Mouse (Mus musculus) forebrain, embryonic 11.5 days (tissue): ENCODE measurements at regions not wholly inside any gene's neighbourhood (a gene's known extent, or its start where the extent isn't known, plus 50 kb on each side); places are given as distances from the start of the nearest gene placed in this dataset.

Experiments
- ATAC-seq: fragments of 200-750 bp; cut with Nextera tagmentation; replicated peaks from 2 replicates; pipeline ENCODE4 v1.8.0; 2017; ENCODE audit warnings: moderate TSS enrichment; ENCODE audit not compliant: low FRiP score
- DNase-seq: peaks from one replicate; pipeline ENCODE4 v3.0.0-alpha.2; 2017; ENCODE audit warnings: low spot score
- H3K27ac ChIP-seq: fragments of 300-500 bp; sonication (generic); 2 replicates; pipeline ENCODE4 v1.5.1; 2014; ENCODE audit warnings: low read depth, low read length
- H3K27me3 ChIP-seq: fragments of 300-500 bp; sonication (generic); 2 replicates; pipeline ENCODE4 v1.6.1; 2014; ENCODE audit warnings: mild to moderate bottlenecking, low read length, mixed read lengths; ENCODE audit not compliant: control insufficient read depth, insufficient read depth
- H3K36me3 ChIP-seq: fragments of 300-500 bp; sonication (generic); 2 replicates; pipeline ENCODE4 v1.6.1; 2014; ENCODE audit warnings: mild to moderate bottlenecking, low read length, moderate library complexity, mixed read lengths; ENCODE audit not compliant: control insufficient read depth, insufficient read depth
- H3K4me1 ChIP-seq: fragments of 300-500 bp; sonication (generic); replicated peaks from 2 replicates; pipeline ENCODE4 v1.6.1; 2014; ENCODE audit warnings: low read length, mixed read lengths; ENCODE audit not compliant: control insufficient read depth, insufficient read depth
- H3K4me2 ChIP-seq: fragments of 300-500 bp; sonication (generic); 2 replicates; pipeline ENCODE4 v1.6.1; 2014; ENCODE audit warnings: low read depth, mild to moderate bottlenecking, low read length, moderate library complexity, mixed read lengths; ENCODE audit not compliant: severe bottlenecking
- H3K4me3 ChIP-seq: fragments of 300-500 bp; sonication (generic); 2 replicates; pipeline ENCODE4 v1.5.1; 2014; ENCODE audit warnings: low read depth, low read length
- H3K9ac ChIP-seq: fragments of 300-500 bp; sonication (generic); 2 replicates; pipeline ENCODE4 v1.6.1; 2014; ENCODE audit warnings: low read length
- H3K9me3 ChIP-seq: fragments of 300-500 bp; sonication (generic); 2 replicates; pipeline ENCODE4 v1.6.1; 2016; ENCODE audit warnings: low read length, mixed read lengths; ENCODE audit not compliant: control insufficient read depth
- WGBS: fragments of 180-500 bp; shearing (Covaris S2); extraction: QIAGEN DNeasy Blood & Tissue Kit; methylation state at CpG from one replicate; pipeline ENCODE4 v1.1.7; 2014; 5-methylcytosine and 5-hydroxymethylcytosine counted together

DNA sequence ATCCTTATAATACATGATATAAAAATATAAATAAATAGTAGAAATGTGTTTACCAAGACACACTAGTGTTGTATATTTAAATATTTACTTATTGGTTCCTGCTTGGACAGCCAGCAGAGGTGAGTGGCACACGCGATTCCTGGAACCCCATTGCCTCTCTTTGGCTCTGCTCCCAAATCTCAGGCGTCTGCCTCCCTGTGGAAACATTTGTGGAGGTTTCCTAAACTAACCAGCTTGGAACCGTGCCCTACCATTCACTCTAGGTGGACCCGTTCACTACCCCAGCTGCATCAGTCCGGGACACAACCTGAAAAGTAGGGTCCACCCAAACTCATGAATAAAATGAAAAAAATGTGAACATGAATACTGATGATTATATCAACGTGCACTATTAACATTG is 404.0 kb upstream of the Defb41 start:
- Histone ChIP-seq H3K27me3 (no peaks in the 10 kb centered on the region), H3K36me3 (no peaks in the 10 kb centered on the region), H3K27ac (no peak overlapping the region), H3K4me2 (no peak overlapping the region), H3K9me3 (no peaks in the 10 kb centered on the region), H3K4me3 (no peak overlapping the region), H3K9ac (no peak overlapping the region), H3K4me1 (no peaks in the 10 kb centered on the region)
- DNase-seq = no peak
- no peak for ATAC-seq
- WGBS = 88% methylated on average over 7 of the region's 7 CpGs

DNA sequence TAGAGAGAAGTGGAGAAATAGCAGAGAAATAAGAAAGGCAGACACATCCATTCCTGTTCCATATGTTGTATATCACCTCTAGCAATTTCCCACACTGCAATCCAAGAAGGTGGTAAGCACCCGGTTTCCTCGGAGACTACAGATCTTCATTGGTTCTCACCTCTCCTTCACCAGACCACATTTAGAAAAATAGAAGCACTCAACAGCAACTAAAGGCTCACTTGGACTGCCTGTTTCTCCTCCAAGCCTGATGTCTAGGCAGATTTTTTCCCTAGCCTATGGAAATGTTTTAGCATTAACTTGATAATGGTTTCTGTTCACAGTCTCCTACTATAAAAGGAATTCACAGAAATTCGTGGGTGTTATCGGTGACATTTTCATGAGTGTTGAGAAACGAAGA is 403.3 kb upstream of the Defb41 start:
- 92% methylated on average over 5 of the region's 5 CpGs for WGBS
- Histone ChIP-seq H3K27ac (no peak overlapping the region), H3K27me3 (no peaks in the 10 kb centered on the region), H3K4me1 (no peaks in the 10 kb centered on the region), H3K9me3 (no peaks in the 10 kb centered on the region), H3K4me2 (no peak overlapping the region), H3K4me3 (no peak overlapping the region), H3K9ac (no peak overlapping the region), H3K36me3 (no peaks in the 10 kb centered on the region)
- no peak for ATAC-seq
- DNase-seq = no peak

DNA sequence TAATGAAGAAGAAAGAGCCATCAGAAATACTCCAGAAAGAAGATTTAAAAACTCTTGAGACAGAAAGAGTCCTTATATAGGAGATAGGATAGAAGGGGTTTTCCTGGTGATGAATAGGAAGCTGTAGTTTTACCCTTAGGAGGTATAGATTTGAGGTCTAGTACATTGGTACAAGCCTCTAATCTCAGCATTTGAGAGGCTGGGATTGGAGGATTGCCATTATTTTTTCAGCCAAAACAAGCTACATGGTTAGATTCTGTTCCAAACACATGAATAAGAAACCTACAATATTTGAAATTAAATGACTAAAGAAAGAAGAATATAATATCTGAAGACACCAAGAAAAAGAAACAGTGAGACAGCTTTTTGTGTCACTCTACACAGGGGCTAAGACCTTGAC is 375.9 kb upstream of the Defb41 start:
- Histone ChIP-seq H3K4me1 (no peaks in the 10 kb centered on the region), H3K9me3 (no peaks in the 10 kb centered on the region), H3K27me3 (no peaks in the 10 kb centered on the region), H3K27ac (no peak overlapping the region), H3K36me3 (no peaks in the 10 kb centered on the region), H3K9ac (no peak overlapping the region), H3K4me3 (no peak overlapping the region), H3K4me2 (no peak overlapping the region)
- DNase-seq = no peak
- no peak for ATAC-seq

DNA sequence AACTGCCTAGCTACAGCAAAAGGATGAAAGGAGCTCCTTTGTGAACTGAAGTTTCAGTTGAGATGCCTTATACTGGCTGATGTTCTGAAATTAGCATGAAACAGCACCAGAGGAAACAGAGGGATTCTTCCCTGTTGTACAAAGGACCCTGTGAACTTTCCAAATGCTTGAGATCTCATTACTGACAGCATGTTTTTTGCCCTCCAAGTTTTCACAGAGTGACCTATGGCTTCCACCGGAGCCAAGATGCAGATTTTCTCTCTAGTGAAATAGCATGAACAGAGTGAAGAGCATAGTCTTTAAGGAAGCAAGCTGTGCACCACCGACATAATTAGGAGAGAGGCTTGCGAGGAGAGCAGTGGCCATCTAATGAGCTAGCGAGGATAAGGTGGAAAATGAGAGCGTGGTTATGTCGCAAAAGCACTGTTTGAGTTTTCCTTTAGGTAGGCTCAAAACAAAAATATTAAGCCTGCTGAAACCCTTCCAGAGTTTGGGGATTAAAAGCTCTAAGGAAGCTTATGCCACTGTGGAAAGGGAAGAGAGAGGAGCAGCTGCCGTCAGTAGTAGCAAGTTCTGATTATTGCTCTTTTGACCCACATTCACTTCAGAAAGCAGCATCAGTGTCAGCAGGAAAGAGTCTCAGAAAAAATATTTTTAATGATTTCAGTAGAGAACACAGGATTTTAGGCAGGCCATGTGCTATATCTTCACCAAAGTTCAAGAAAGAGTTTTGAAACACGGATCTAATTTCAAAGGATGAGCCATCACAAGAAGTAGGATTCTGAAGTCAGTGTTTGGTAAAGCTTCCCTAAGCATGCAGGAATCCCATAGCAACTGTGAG is 374.7 kb upstream of the Defb41 start:
- no peak overlapping the region; the same call in 1 of the 2 replicates for H3K4me2 ChIP-seq
- WGBS = 13% methylated on average over 8 of the region's 8 CpGs
- H3K4me3 ChIP-seq = no peak overlapping the region
- H3K9ac ChIP-seq = no peak overlapping the region
- no peak overlapping the region for H3K27ac ChIP-seq
- H3K9me3 ChIP-seq = no peaks in the 10 kb centered on the region
- no peaks in the 10 kb centered on the region for H3K27me3 ChIP-seq
- H3K4me1 ChIP-seq = no peaks in the 10 kb centered on the region
- no peaks in the 10 kb centered on the region for H3K36me3 ChIP-seq
- ATAC-seq (peak; percentile 81), DNase-seq (no peak)

DNA sequence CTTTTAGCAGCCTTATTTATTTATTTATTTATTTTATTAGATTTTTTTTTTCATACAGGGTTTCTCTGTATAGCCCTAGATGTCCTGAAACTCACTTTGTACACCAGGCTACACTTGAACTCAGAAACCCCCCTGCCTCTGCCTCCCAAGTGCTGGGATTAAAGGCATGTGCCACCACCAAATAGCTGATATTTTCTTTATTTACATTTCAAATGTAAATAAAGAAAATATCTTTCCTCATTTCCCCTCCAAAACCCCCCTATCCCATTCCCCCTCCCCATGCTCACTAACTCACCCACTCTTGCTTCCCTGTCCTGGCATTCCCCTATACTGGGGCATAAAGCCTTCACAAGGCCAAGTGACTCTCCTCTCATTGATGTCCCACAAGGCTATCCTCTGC is 372.4 kb upstream of the Defb41 start:
- H3K4me3 ChIP-seq = no peak overlapping the region
- H3K4me2 ChIP-seq = no peak overlapping the region
- H3K9me3 ChIP-seq = no peaks in the 10 kb centered on the region
- no peaks in the 10 kb centered on the region for H3K36me3 ChIP-seq
- no peaks in the 10 kb centered on the region for H3K4me1 ChIP-seq
- H3K27ac ChIP-seq = no peak overlapping the region
- H3K27me3 ChIP-seq = no peaks in the 10 kb centered on the region
- no peak for DNase-seq
- no peak overlapping the region for H3K9ac ChIP-seq
- no peak for ATAC-seq

DNA sequence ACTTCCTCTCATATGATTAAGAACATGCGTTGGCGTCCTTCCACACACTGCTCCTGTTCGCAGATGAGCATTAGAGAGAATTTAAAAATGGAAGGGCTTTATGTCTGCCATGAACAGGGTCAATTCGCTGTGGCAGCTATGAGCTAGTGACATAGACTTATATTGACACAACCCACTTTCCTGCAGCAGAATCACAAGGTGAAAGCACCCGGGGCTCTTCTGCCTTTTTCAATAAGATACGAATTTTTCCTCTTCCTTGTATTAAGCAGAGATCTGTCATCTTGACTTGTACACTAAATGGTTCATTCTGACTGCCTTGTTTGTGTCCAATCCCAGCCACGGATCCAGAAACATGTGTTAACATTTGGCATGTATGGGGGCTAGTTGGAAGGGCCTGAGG is 345.3 kb upstream of the Defb41 start:
- no peak for ATAC-seq
- H3K27ac ChIP-seq = no peak overlapping the region
- H3K4me3 ChIP-seq = no peak overlapping the region
- WGBS = 86% methylated on average over 7 of the region's 7 CpGs
- H3K27me3 ChIP-seq = no peaks in the 10 kb centered on the region
- no peak overlapping the region for H3K4me2 ChIP-seq
- H3K9ac ChIP-seq = no peak overlapping the region
- H3K4me1 ChIP-seq = no peaks in the 10 kb centered on the region
- no peaks in the 10 kb centered on the region for H3K9me3 ChIP-seq
- DNase-seq = no peak
- H3K36me3 ChIP-seq = no peaks in the 10 kb centered on the region

DNA sequence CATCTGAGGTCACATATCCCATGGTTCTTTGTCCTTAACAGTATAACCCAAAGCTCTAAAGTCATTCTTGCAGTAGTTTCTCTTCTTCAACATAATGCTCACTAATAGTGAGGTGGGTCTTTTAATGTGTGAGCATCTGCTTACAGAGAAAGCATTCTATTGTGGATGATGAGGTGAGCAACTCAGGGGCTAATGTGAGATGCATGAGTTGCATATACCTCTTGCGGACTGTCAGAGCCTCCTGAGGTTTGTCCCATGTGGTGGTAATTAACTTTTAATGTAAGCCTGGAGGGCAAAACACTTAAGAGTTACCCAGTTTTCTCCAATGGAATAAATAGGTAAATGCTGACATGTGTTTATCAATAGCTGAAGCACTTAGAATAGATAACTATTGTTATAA is 334.9 kb upstream of the Defb41 start:
- ATAC-seq (no peak), DNase-seq (no peak)
- no peaks in the 10 kb centered on the region for H3K36me3 ChIP-seq
- H3K9me3 ChIP-seq = no peaks in the 10 kb centered on the region
- H3K4me1 ChIP-seq = no peaks in the 10 kb centered on the region
- H3K9ac ChIP-seq = no peak overlapping the region
- H3K4me3 ChIP-seq = no peak overlapping the region
- H3K27me3 ChIP-seq = no peaks in the 10 kb centered on the region
- no peak overlapping the region for H3K4me2 ChIP-seq
- WGBS = 58% methylated on average over 1 of the region's 1 CpGs
- H3K27ac ChIP-seq = no peak overlapping the region

DNA sequence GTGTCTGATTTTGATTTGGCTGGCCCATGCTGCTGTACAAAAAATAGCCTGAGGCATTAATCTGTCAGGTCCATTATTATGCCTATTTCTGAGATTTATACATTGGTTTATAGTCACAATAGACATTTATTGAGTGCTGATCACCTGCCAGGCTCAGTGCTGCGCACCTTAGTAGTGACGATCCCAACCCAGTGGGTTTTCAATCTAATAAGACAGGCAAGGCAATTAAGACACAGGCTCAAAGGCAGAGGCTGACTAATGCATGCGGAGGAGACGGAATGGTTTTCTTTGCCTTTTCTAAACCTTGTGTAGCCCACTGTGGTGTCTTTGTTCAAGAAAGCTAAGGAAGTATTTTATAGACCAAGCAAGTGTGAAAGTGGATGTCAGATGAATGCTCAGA is 334.0 kb upstream of the Defb41 start:
- WGBS = 27% methylated on average over 4 of the region's 4 CpGs

More for the DNA sequence above, 334.0 kb upstream of the Defb41 start:
- Histone ChIP-seq H3K27me3 (no peaks in the 10 kb centered on the region), H3K27ac (no peak overlapping the region), H3K9ac (no peak overlapping the region), H3K9me3 (no peaks in the 10 kb centered on the region), H3K4me1 (no peaks in the 10 kb centered on the region), H3K4me3 (no peak overlapping the region), H3K4me2 (no peak overlapping the region), H3K36me3 (no peaks in the 10 kb centered on the region)
- ATAC-seq = 0 out of 2 replicates have a peak, but pooled peaks have one; percentile 66
- DNase-seq = no peak
